Mouse (Mus musculus): ENCODE results near the gene Mecom.

DNA sequence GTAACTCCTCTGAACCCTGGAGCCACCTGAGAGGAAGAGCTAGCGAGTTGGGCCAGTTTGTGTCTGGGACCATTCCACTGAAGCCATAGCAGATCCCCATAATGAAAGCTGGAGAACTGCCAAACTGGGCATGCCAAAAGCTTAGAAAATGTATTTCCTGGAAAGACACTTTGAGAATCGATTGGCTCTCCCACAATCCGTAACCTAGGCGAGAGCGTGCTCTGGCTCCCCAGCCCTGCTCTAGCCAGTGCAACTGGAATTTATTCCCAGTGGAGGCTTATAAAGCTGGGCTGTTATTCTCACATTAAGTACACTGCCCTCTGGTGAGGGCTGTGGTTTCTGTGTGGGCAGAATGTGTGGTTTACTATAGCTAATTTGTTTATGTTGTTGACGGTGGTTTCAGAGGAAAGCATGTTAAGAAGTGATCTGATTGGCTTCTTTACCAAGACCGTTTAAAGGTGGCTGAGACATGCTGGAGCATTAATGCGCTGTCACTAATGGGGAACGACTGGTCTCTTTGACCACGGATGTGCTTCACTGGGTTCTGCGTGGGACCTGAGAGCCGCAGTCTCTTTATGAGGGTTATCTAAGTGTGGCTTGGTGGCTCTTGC, 301.3 kb downstream of the Mecom start:
- TF ChIP-seq CTCF (IDR thresholded peaks at IDR 0.05; ENCODE audit: borderline replicate concordance, extremely low read depth, insufficient read depth, insufficient read length) (no peak), POLR2A (IDR thresholded peaks at IDR 0.05; ENCODE audit: borderline replicate concordance, extremely low read depth, insufficient read depth, insufficient read length, poor library complexity, severe bottlenecking) (no peak)

Data from brain, embryonic 14.5 days (tissue).